Mouse (Mus musculus) natural killer cell, adult 2 months (primary cell): ENCODE data around the gene Lcorl.

Experiments used
- DNase-seq, 2 experiments: peaks; one replicate each; pipeline ENCODE4 v3.0.0; 2022; ENCODE audit warnings: low spot score in 2 of 2

The Lcorl gene

GRCm38 (mm10) chr5:45857254-45858011, at the start of gene Lcorl:
Gene Lcorl (minus strand): TSS chr5:45857615.
- peak; percentile 91 to 93 for DNase-seq

GRCm38 (mm10) chr5:45904683-45905082, 47.3 kb upstream of the Lcorl start:
- no peak for DNase-seq

GRCm38 (mm10) chr5:45903246-45903645, 45.8 kb upstream of the Lcorl start:
- no peak for DNase-seq

- no peak for DNase-seq
Measured at GRCm38 (mm10) chr5:45895362-45895761, 37.9 kb upstream of the Lcorl start.

- no peak for DNase-seq
Measured at GRCm38 (mm10) chr5:45893696-45894095, 36.3 kb upstream of the Lcorl start.

GRCm38 (mm10) chr5:45876328-45876727, 18.9 kb upstream of the Lcorl start:
- DNase-seq: no peak

- DNase-seq: no peak
Measured at GRCm38 (mm10) chr5:45875472-45875871, 18.1 kb upstream of the Lcorl start.

GRCm38 (mm10) chr5:45874284-45875030, 17.0 kb upstream of the Lcorl start:
- no peak for DNase-seq

GRCm38 (mm10) chr5:45858368-45858767, 953 bp upstream of the Lcorl start:
- no peak for DNase-seq

- DNase-seq: no peak
Measured at GRCm38 (mm10) chr5:45856876-45857253, 550 bp downstream of the Lcorl start.

GRCm38 (mm10) chr5:45856303-45856821, 1.1 kb downstream of the Lcorl start:
- peak; percentile 3 to 19 for DNase-seq

GRCm38 (mm10) chr5:45855526-45856302, 1.7 kb downstream of the Lcorl start:
- no peak for DNase-seq

- DNase-seq: no peak
Measured at GRCm38 (mm10) chr5:45844723-45845122, 12.7 kb downstream of the Lcorl start.

- no peak for DNase-seq
Measured at GRCm38 (mm10) chr5:45835131-45835530, 22.3 kb downstream of the Lcorl start.

GRCm38 (mm10) chr5:45811527-45811926, 45.9 kb downstream of the Lcorl start:
- DNase-seq: no peak

- DNase-seq: no peak
Measured at GRCm38 (mm10) chr5:45791864-45792263, 65.6 kb downstream of the Lcorl start.

GRCm38 (mm10) chr5:45790221-45790620, 67.2 kb downstream of the Lcorl start:
- no peak for DNase-seq

- no peak for DNase-seq
Measured at GRCm38 (mm10) chr5:45757502-45758121, 99.8 kb downstream of the Lcorl start.

- no peak for DNase-seq
Measured at GRCm38 (mm10) chr5:45737911-45738310, 119.5 kb downstream of the Lcorl start.

GRCm38 (mm10) chr5:45733751-45734150, 123.7 kb downstream of the Lcorl start:
- DNase-seq: no peak

- DNase-seq: no peak
Measured at GRCm38 (mm10) chr5:45718848-45719488, 138.4 kb downstream of the Lcorl start.
